Mouse (Mus musculus) brain, adult 2 months (tissue): ENCODE measurements around the gene Bckdk.
A peak's percentile ranks its signal among the peaks of the same experiment; 100 is the strongest.
"Not testable (repeated sequence)": the region's sequence is repeated elsewhere in the genome, so short reads cannot be mapped to it uniquely, and the experiment has no call there.

ENCODE experiments used
- DNase-seq: peaks from one replicate; pipeline ENCODE4 v3.0.0; 2011; ENCODE audit warnings: low read depth, low spot score

Bckdk gene

GRCm38 (mm10) chr7:127895891-127896290 lies 8.0 kb upstream of the Bckdk start:
- not testable (repeated sequence) for DNase-seq

GRCm38 (mm10) chr7:127896384-127896783 lies 7.5 kb upstream of the Bckdk start:
- peak; percentile 63 for DNase-seq

GRCm38 (mm10) chr7:127897542-127897941 lies 6.3 kb upstream of the Bckdk start:
- DNase-seq, result no peak

- DNase-seq, result no peak
Measured at GRCm38 (mm10) chr7:127898179-127898956, 5.5 kb upstream of the Bckdk start.

GRCm38 (mm10) chr7:127899997-127900396 lies 3.9 kb upstream of the Bckdk start:
- peak; percentile 31 for DNase-seq

- no peak for DNase-seq
Measured at GRCm38 (mm10) chr7:127901772-127902171, 2.1 kb upstream of the Bckdk start.

- DNase-seq, result no peak
Measured at GRCm38 (mm10) chr7:127907939-127908338, 4.1 kb downstream of the Bckdk start.

GRCm38 (mm10) chr7:127908656-127909055 lies 4.8 kb downstream of the Bckdk start:
- DNase-seq, result no peak

GRCm38 (mm10) chr7:127912190-127912871 lies 8.4 kb downstream of the Bckdk start, which contains the start of gene Kat8:
Kat8 (plus strand) TSS chr7:127912516.
- DNase-seq, result peak; percentile 98

- DNase-seq, result no peak
Measured at GRCm38 (mm10) chr7:127912938-127913337, 9.1 kb downstream of the Bckdk start.

GRCm38 (mm10) chr7:127915293-127915692 lies 11.4 kb downstream of the Bckdk start:
- DNase-seq, result no peak

- DNase-seq, result peak; percentile 63
Measured at GRCm38 (mm10) chr7:127918203-127918602, 14.3 kb downstream of the Bckdk start.

- DNase-seq, result no peak
Measured at GRCm38 (mm10) chr7:127919290-127919689, 15.4 kb downstream of the Bckdk start.

GRCm38 (mm10) chr7:127921516-127921915 lies 17.6 kb downstream of the Bckdk start:
- DNase-seq, result peak; percentile 45

- peak; percentile 61 for DNase-seq
Measured at GRCm38 (mm10) chr7:127922451-127923275, 18.8 kb downstream of the Bckdk start.

GRCm38 (mm10) chr7:127923714-127924113 lies 19.8 kb downstream of the Bckdk start:
- DNase-seq, result no peak

- DNase-seq, result no peak
Measured at GRCm38 (mm10) chr7:127925252-127925651, 21.4 kb downstream of the Bckdk start.

- DNase-seq, result no peak
Measured at GRCm38 (mm10) chr7:127926066-127926465, 22.2 kb downstream of the Bckdk start.

GRCm38 (mm10) chr7:127926846-127927245 lies 23.0 kb downstream of the Bckdk start:
- DNase-seq, result no peak

- no peak for DNase-seq
Measured at GRCm38 (mm10) chr7:127927726-127928125, 23.8 kb downstream of the Bckdk start.

GRCm38 (mm10) chr7:127928596-127928995 lies 24.7 kb downstream of the Bckdk start:
- DNase-seq, result no peak

GRCm38 (mm10) chr7:127929923-127930322 lies 26.0 kb downstream of the Bckdk start, which contains the start of gene Prss8:
Prss8 (minus strand) TSS chr7:127930104.
- DNase-seq, result no peak
